Mouse (Mus musculus) midbrain, embryonic 14.5 days (tissue): ENCODE results near the gene Kirrel3. TPM values are rescaled to one million over a fixed set of nuclear protein-coding genes. Genes with fewer than 3 reads are reported as not detected.
A peak's percentile ranks its signal among the peaks of the same experiment; 100 is the strongest.

Experiments
- ATAC-seq: fragments of 200-750 bp; cut with Nextera tagmentation; 2 replicates; pipeline ENCODE4 v1.8.0; 2017; ENCODE audit warnings: moderate number of reproducible peaks, moderate library complexity; ENCODE audit not compliant: low FRiP score, low TSS enrichment
- DNase-seq: peaks from one replicate; pipeline ENCODE4 v3.0.0-alpha.2; 2015
- H3K27ac ChIP-seq: fragments of 300-500 bp; sonication (generic); replicated peaks from 2 replicates; pipeline ENCODE4 v1.5.1; 2014; ENCODE audit warnings: mild to moderate bottlenecking, low read depth, low read length, moderate library complexity
- H3K27me3 ChIP-seq: fragments of 300-500 bp; sonication (generic); 2 replicates; pipeline ENCODE4 v1.6.1; 2014; ENCODE audit warnings: low read length, control low read depth, mixed read lengths; ENCODE audit not compliant: control insufficient read depth, insufficient read depth
- H3K36me3 ChIP-seq: fragments of 300-500 bp; sonication (generic); 2 replicates; pipeline ENCODE4 v1.6.1; 2014; ENCODE audit warnings: low read length, control low read depth; ENCODE audit not compliant: control insufficient read depth, insufficient read depth
- H3K4me1 ChIP-seq: fragments of 300-500 bp; sonication (generic); 2 replicates; pipeline ENCODE4 v1.6.1; 2014; ENCODE audit warnings: mild to moderate bottlenecking, antibody characterized with exemption, low read length, control low read depth; ENCODE audit not compliant: control insufficient read depth, insufficient read depth
- H3K4me2 ChIP-seq: fragments of 300-500 bp; sonication (generic); 2 replicates; pipeline ENCODE4 v1.6.1; 2014; ENCODE audit warnings: mild to moderate bottlenecking, low read length, moderate library complexity
- H3K4me3 ChIP-seq: fragments of 300-500 bp; sonication (generic); replicated peaks from 2 replicates; pipeline ENCODE4 v1.5.1; 2014; ENCODE audit warnings: low read depth, low read length
- H3K9ac ChIP-seq: fragments of 300-500 bp; sonication (generic); replicated peaks from 2 replicates; pipeline ENCODE4 v1.6.1; 2014; ENCODE audit warnings: mild to moderate bottlenecking, low read length, moderate library complexity
- H3K9me3 ChIP-seq: fragments of 300-500 bp; sonication (generic); 2 replicates; pipeline ENCODE4 v1.6.1; 2016; ENCODE audit warnings: low read length, control low read depth, mixed read lengths; ENCODE audit not compliant: control insufficient read depth
- WGBS: fragments of 180-500 bp; shearing (Covaris S2); extraction: QIAGEN DNeasy Blood & Tissue Kit; methylation state at CpG from one replicate; pipeline ENCODE4 v1.1.7; 2014; 5-methylcytosine and 5-hydroxymethylcytosine counted together
- polyA plus RNA-seq: library from polyadenylated mRNA; unstranded; fragments of >200 nt; fragmentation: Nextera tagmentation; extraction: Ambion mirVana; gene quantifications from 2 replicates; pipeline ENCODE4 v1.2.1, GENCODE M21; 2014

Gene Kirrel3
- 34.2 and 44.5 TPM in 2 replicates for polyA plus RNA-seq

DNA sequence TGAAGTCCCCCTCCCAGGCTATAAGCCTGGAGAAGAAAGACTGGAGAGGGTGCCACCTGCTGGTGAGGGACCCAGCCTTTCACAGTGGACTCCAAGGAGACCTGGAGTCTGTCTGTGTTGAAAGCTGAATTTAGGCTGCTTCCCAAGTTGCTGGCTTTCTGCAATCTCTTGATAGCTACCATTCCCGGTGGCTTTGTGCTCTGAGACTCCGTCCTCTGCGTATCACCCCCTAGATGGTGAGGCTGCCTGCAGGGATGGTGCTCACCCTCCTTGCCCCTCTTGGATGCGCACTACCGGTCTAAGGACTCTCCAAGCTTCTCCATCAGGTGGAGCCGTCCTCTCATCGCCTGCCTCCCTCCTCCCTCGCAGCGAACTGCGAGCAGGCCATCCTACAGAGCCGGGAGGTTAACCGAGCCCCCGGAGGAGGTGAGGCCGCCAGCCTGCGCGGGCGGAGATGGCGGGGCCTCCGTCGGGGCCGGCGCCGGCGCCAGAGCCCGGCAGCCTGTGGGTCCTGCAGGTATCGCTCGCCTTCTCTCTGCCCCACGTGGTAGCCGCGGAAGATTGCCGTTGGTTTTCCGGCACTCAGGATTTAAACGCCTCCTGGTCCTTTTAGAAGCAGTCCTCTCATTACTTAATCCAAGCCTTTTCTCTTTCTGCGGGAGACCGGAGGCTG, at the start of gene Kirrel3:
Gene Kirrel3, plus strand, starts transcription at position 136 of the 673 bp plus-strand sequence.
- H3K4me2 ChIP-seq, result peak within 1 kb of the TSS; percentile 82
- ATAC-seq (peak; percentile 75), DNase-seq (peak; percentile 87)
- under 1% methylated on average over 35 of the region's 35 CpGs for WGBS
- H3K27me3 ChIP-seq, result peaks cover 9% of the 10 kb centered on the region; the same call in 1 of the 2 replicates
- peak within 1 kb of the TSS; percentile 78 for H3K27ac ChIP-seq
- H3K9me3 ChIP-seq, result no peaks in the 10 kb centered on the region
- H3K9ac ChIP-seq, result peak within 1 kb of the TSS; percentile 64
- H3K4me1 ChIP-seq, result peaks cover 19% of the 10 kb centered on the region
- no peaks in the 10 kb centered on the region for H3K36me3 ChIP-seq
- H3K4me3 ChIP-seq, result peak within 1 kb of the TSS; percentile 50

DNA sequence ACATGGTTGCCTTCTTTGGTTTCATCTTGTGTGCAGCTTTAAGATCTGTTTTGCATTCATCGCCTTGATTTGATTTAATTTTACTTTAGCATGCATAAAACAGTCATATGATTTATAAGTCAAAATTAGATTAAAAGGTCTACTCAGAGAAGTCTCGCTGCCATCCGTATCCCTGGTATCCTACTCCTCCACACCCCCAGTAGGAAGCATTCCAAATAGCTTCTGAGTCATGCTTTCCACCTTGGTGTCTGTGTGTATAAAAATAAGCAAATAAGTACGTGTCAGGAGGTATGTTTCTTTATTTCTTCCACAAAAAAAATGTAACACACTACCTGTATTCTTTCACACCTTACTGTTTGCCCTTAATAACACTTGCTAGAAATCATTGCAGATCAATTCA, 45.0 kb upstream of the Kirrel3 start:
- H3K36me3 ChIP-seq, result no peaks in the 10 kb centered on the region
- WGBS, result 80% methylated on average over 4 of the region's 4 CpGs
- H3K9me3 ChIP-seq, result no peaks in the 10 kb centered on the region
- H3K4me2 ChIP-seq, result no peak overlapping the region
- ATAC-seq, result no peak
- no peaks in the 10 kb centered on the region; the same call in 1 of the 2 replicates for H3K4me1 ChIP-seq
- no peak overlapping the region for H3K27ac ChIP-seq
- H3K4me3 ChIP-seq, result no peak overlapping the region
- no peaks in the 10 kb centered on the region for H3K27me3 ChIP-seq
- no peak for DNase-seq
- no peak overlapping the region for H3K9ac ChIP-seq

DNA sequence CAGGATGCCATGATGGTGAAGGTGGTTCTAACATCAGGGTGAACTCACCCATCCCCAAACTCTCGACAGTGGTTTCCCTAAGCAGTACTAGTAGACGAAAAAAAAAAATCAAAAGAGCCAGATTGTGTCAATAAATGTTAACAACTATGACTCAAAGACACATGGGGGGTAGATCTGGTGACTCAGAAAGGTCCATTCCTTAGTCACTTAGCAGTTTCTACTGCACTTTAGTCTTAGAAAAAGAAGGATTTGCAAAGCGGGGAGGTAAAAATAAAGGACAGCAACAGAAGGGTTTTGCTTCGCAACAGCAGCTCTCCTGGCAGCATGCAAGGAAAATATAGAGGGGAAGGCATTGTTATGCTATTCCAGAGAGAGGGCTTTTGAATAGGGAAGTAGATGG, 41.7 kb upstream of the Kirrel3 start:
- WGBS, result 62% methylated on average over 4 of the region's 4 CpGs
- H3K9me3 ChIP-seq, result no peaks in the 10 kb centered on the region
- no peak overlapping the region for H3K9ac ChIP-seq
- H3K4me3 ChIP-seq, result no peak overlapping the region
- H3K4me1 ChIP-seq, result no peaks in the 10 kb centered on the region; the same call in 1 of the 2 replicates
- DNase-seq (no peak), ATAC-seq (no peak)
- H3K27me3 ChIP-seq, result no peaks in the 10 kb centered on the region
- no peak overlapping the region for H3K27ac ChIP-seq
- H3K4me2 ChIP-seq, result no peak overlapping the region
- H3K36me3 ChIP-seq, result no peaks in the 10 kb centered on the region

DNA sequence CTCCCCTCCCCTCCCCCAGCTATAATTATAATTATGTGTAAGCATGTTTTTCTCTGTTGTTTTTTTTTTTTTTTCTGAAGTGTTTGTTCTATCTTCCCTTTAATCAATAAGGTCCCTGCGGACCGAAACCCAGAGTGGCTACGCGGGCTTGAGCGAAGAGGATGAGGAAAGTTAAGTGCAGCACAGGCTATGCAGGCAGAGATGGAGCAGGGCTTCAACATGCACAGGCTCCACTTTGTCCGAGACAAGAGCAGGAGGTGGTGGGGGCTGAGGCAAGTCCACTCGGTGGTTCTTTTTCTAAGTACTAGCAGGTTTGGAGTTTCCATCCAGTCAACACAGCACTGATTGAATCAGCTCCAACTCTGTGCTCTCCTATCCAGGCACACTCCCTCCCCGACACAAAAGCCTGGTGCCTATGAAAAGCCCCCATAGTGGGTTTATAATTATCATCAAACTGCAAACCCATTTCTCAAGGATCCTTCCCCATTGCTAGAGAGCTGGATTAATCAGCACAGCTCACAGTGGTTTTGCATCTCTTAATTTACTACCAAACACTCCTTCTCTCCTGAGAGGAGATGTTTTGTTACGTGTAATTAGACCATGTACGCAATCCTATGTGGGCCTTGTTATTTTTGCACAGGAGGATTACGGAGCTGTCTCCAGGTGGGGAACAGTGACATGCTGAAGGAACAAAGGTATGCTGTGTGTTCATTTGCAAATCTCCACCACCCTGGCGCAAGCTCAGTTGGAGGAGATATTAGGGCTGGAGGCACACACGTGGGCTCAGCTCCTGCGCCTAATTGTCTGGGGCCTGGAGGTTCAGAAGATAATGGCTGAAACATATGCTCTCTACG, 39.0 kb upstream of the Kirrel3 start:
- Histone ChIP-seq H3K4me1 (no peaks in the 10 kb centered on the region; the same call in 1 of the 2 replicates), H3K27ac (0 out of 2 replicates have a peak overlapping the region, but pooled peaks have one; percentile 28), H3K36me3 (no peaks in the 10 kb centered on the region), H3K4me2 (no peak overlapping the region), H3K9ac (no peak overlapping the region), H3K27me3 (no peaks in the 10 kb centered on the region), H3K4me3 (no peak overlapping the region), H3K9me3 (no peaks in the 10 kb centered on the region)
- WGBS, result 57% methylated on average over 15 of the region's 15 CpGs
- DNase-seq (peak; percentile 53), ATAC-seq (peak; percentile 31; the same call in 1 of the 2 replicates)

DNA sequence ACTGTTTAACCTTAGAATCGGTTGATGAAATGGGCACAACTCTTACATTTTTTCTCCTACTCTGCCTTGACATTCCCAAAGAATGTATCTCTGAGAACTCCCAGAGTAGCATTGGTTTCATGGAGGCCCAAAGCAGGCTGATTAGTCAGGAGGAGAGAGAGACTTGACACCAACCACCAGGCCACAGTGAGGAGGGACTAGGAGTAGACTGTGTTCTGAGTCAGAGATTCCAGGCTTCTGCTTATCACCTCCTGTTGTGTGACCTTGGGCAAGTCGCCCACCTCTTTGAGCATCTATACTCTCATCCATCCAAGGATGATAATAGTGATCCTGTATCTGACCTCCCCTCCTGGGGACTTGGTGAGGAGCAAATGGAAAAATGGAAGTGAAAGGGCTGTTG, 38.0 kb upstream of the Kirrel3 start:
- ATAC-seq (no peak), DNase-seq (no peak)
- Histone ChIP-seq H3K4me1 (no peaks in the 10 kb centered on the region; the same call in 1 of the 2 replicates), H3K27me3 (no peaks in the 10 kb centered on the region), H3K4me3 (no peak overlapping the region), H3K9ac (no peak overlapping the region), H3K36me3 (no peaks in the 10 kb centered on the region), H3K9me3 (no peaks in the 10 kb centered on the region), H3K4me2 (no peak overlapping the region), H3K27ac (no peak overlapping the region)
- WGBS, result 87% methylated on average over 2 of the region's 2 CpGs

DNA sequence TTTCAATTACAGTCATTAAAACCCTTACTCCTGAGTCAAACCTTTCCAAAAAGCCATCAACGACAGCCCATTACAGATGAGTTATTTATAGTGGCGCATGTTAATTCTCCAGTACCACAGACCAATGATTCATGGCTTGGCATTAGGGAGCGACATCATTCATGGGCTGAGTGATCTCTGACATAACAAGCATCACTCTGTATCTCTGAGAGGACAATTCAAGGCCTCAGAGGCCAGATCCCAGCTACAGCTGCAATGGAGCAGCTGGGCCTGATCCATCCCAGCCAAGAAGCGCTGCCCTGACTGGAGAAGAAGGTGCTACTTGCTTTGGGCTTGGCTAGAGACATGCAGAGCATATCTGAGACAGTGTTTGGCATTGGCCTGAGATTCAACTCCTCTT, 37.2 kb upstream of the Kirrel3 start:
- ATAC-seq (no peak), DNase-seq (no peak)
- Histone ChIP-seq H3K4me2 (no peak overlapping the region), H3K36me3 (no peaks in the 10 kb centered on the region), H3K9me3 (no peaks in the 10 kb centered on the region), H3K4me1 (no peaks in the 10 kb centered on the region; the same call in 1 of the 2 replicates), H3K9ac (no peak overlapping the region), H3K27ac (no peak overlapping the region), H3K4me3 (no peak overlapping the region), H3K27me3 (no peaks in the 10 kb centered on the region)
- 87% methylated on average over 4 of the region's 4 CpGs for WGBS

DNA sequence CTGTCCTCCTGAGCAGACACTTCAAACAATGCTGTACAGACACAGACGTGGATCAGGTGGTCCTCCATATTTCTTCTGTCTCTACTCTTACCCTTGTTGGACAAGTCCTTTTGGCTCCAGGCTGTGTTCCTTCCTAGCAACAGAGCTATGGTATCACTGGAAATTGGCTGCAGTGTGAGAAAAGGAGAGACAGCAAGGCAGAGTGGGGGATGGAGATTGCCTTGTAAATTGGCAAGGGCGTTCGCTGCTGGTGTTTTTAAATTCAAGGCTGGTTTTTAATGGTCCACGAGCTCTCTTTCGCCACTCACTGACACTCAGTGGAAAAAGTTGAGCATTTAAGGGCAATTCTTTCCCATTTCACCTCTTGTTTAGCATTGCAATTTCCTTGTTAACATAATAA, 27.5 kb upstream of the Kirrel3 start:
- ATAC-seq (no peak), DNase-seq (peak; percentile 44)
- H3K4me3 ChIP-seq, result no peak overlapping the region
- no peaks in the 10 kb centered on the region for H3K4me1 ChIP-seq
- WGBS, result 55% methylated on average over 5 of the region's 5 CpGs
- no peak overlapping the region for H3K9ac ChIP-seq
- H3K9me3 ChIP-seq, result no peaks in the 10 kb centered on the region
- H3K27ac ChIP-seq, result no peak overlapping the region
- H3K27me3 ChIP-seq, result no peaks in the 10 kb centered on the region
- no peaks in the 10 kb centered on the region for H3K36me3 ChIP-seq
- H3K4me2 ChIP-seq, result no peak overlapping the region

DNA sequence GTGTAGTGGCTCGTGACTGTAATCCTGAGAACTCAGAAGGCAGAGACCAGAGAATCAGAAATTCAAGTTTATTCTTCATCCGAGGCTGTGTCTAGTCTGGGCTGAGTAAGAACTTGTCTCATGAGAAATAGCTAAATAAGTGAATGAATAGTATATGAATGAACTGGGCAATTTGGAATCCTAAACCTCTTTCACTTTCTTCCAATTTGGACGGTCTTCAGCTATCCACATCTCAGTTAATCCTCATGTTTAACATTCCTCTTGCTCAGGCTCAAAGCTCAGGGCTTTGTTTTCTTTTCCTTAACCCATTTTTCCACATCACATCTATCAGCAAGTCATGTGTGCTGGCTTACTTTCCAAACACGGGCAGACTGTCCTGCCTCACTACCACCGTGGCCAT, 25.7 kb upstream of the Kirrel3 start:
- no peaks in the 10 kb centered on the region for H3K4me1 ChIP-seq
- H3K36me3 ChIP-seq, result no peaks in the 10 kb centered on the region
- no peak overlapping the region for H3K4me3 ChIP-seq
- no peak overlapping the region for H3K27ac ChIP-seq
- no peak for ATAC-seq
- no peaks in the 10 kb centered on the region for H3K9me3 ChIP-seq
- 59% methylated on average over 5 of the region's 5 CpGs for WGBS
- DNase-seq, result no peak
- no peaks in the 10 kb centered on the region for H3K27me3 ChIP-seq
- no peak overlapping the region for H3K9ac ChIP-seq
- no peak overlapping the region for H3K4me2 ChIP-seq
